Mouse (Mus musculus) embryonic facial prominence, embryonic 11.5 days (tissue): ENCODE results near the gene Nexn. TPM values are rescaled to one million over a fixed set of nuclear protein-coding genes. Genes with fewer than 3 reads are reported as not detected.
"Not testable (repeated sequence)": the region's sequence is repeated elsewhere in the genome, so short reads cannot be mapped to it uniquely, and the experiment has no call there.

Experiments
- ATAC-seq: fragments of 200-750 bp; cut with Nextera tagmentation; replicated peaks from 2 replicates; pipeline ENCODE4 v1.8.0; 2017; ENCODE audit warnings: low read depth; ENCODE audit not compliant: insufficient number of reproducible peaks, low FRiP score, low TSS enrichment
- DNase-seq: peaks from one replicate; pipeline ENCODE4 v3.0.0-alpha.2; 2015; ENCODE audit warnings: low spot score
- H3K27ac ChIP-seq: fragments of 300-500 bp; sonication (generic); replicated peaks from 2 replicates; pipeline ENCODE4 v1.5.1; 2014; ENCODE audit warnings: mild to moderate bottlenecking, low read depth, low read length, control low read depth
- H3K27me3 ChIP-seq: fragments of 300-500 bp; sonication (generic); 2 replicates; pipeline ENCODE4 v1.6.1; 2014; ENCODE audit warnings: mild to moderate bottlenecking, low read length, moderate library complexity, mixed read lengths; ENCODE audit not compliant: control insufficient read depth, insufficient read depth
- H3K36me3 ChIP-seq: fragments of 300-500 bp; sonication (generic); replicated peaks from 2 replicates; pipeline ENCODE4 v1.6.1; 2014; ENCODE audit warnings: low read depth, mild to moderate bottlenecking, low read length, moderate library complexity, mixed read lengths; ENCODE audit not compliant: control insufficient read depth, insufficient read depth
- H3K4me1 ChIP-seq: fragments of 300-500 bp; sonication (generic); 2 replicates; pipeline ENCODE4 v1.6.1; 2014; ENCODE audit warnings: low read length, mixed read lengths; ENCODE audit not compliant: control insufficient read depth, insufficient read depth
- H3K4me2 ChIP-seq: fragments of 300-500 bp; sonication (generic); 2 replicates; pipeline ENCODE4 v1.6.1; 2014; ENCODE audit warnings: low read depth, mild to moderate bottlenecking, control low read depth, low read length, moderate library complexity
- H3K4me3 ChIP-seq: fragments of 300-500 bp; sonication (generic); 2 replicates; pipeline ENCODE4 v1.5.1; 2014; ENCODE audit warnings: low read depth, low read length, control low read depth
- H3K9ac ChIP-seq: fragments of 300-500 bp; sonication (generic); replicated peaks from 2 replicates; pipeline ENCODE4 v1.6.1; 2014; ENCODE audit warnings: mild to moderate bottlenecking, control low read depth, low read length
- H3K9me3 ChIP-seq: fragments of 300-500 bp; sonication (generic); replicated peaks from 2 replicates; pipeline ENCODE4 v1.6.1; 2016; ENCODE audit warnings: mild to moderate bottlenecking, low read length, inconsistent platforms, mixed read lengths; ENCODE audit not compliant: control insufficient read depth
- WGBS: fragments of 180-500 bp; shearing (Covaris S2); extraction: QIAGEN DNeasy Blood & Tissue Kit; methylation state at CpG from one replicate; pipeline ENCODE4 v1.1.7; 2014; 5-methylcytosine and 5-hydroxymethylcytosine counted together
- polyA plus RNA-seq: library from polyadenylated mRNA; unstranded; fragments of >200 nt; fragmentation: Nextera tagmentation; extraction: Ambion mirVana; gene quantifications from 2 replicates; pipeline ENCODE4 v1.2.1, GENCODE M21; 2014

Gene Nexn
- polyA plus RNA-seq = 4.9 and 5.3 TPM in 2 replicates

DNA sequence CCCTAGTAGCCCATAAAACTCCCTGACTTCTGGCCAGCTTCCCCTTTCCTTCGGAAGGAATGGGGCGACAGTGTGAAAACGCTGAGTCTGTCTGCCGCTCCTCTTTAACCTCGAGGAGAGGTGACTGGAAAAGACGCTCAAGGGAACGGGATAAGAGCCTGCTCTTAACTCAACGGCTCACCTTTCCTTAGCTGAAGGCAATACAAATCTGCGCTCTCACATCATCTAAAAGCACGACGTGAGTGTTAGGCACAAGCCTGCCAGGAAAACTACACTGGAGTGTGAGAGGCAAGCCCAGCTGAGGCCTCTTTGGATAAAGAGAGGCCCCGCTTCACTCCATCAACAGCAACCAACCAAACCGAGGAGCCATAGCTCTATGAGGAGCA lies at the start of gene Nexn:
Gene Nexn, minus strand, starts transcription at position 315 of the 386 bp plus-strand sequence.
- Histone ChIP-seq H3K36me3 (no peaks in the 10 kb centered on the region), H3K27ac (peak within 1 kb of the TSS; percentile 20; the same call in 1 of the 2 replicates), H3K4me1 (peaks cover 3% of the 10 kb centered on the region; the same call in 1 of the 2 replicates), H3K4me3 (peak within 1 kb of the TSS; percentile 62), H3K9me3 (no peaks in the 10 kb centered on the region), H3K9ac (peak within 1 kb of the TSS; percentile 72), H3K4me2 (peak within 1 kb of the TSS; percentile 99), H3K27me3 (peaks cover 9% of the 10 kb centered on the region)
- no peak for ATAC-seq
- peak; percentile 36 for DNase-seq
- WGBS = 3% methylated on average over 13 of the region's 13 CpGs

DNA sequence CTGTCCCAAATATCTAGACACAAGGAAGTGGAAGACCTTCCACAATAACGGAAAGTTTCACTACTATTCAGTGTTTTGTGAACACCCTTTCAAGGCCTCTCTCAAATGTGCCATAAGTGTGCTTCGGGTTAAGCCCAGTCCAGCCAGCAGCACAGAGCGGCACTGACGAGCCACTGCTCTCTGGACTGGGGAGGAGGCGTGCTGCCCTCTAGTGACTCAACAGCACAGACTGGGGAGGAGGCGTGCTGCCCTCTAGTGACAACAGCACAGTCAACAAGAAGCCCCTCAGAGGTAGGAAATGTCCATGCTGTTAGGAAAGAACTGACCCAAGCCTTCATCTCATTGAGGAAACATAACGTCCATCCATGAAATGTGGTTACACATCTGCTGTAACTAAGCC lies 49.5 kb upstream of the Nexn start:
- Histone ChIP-seq H3K36me3 (no peaks in the 10 kb centered on the region), H3K4me3 (no peak overlapping the region), H3K9me3 (no peaks in the 10 kb centered on the region), H3K4me1 (no peaks in the 10 kb centered on the region), H3K27me3 (no peaks in the 10 kb centered on the region), H3K9ac (no peak overlapping the region), H3K27ac (no peak overlapping the region), H3K4me2 (no peak overlapping the region)
- 11% methylated on average over 7 of the region's 7 CpGs for WGBS
- DNase-seq (peak; percentile 83), ATAC-seq (peak; percentile 87)

GRCm38 (mm10) chr3:152314666-152315065 lies 48.5 kb upstream of the Nexn start:
- not testable (repeated sequence) for H3K36me3 ChIP-seq, ATAC-seq

GRCm38 (mm10) chr3:152309250-152309645 lies 43.1 kb upstream of the Nexn start:
- H3K9ac ChIP-seq = no peak overlapping the region
- H3K27ac ChIP-seq = no peak overlapping the region
- DNase-seq = no peak
- H3K36me3 ChIP-seq = no peaks in the 10 kb centered on the region
- no peaks in the 10 kb centered on the region for H3K4me1 ChIP-seq
- H3K27me3 ChIP-seq = no peaks in the 10 kb centered on the region
- H3K9me3 ChIP-seq = no peaks in the 10 kb centered on the region
- no peak overlapping the region for H3K4me2 ChIP-seq
- H3K4me3 ChIP-seq = no peak overlapping the region
- no peak for ATAC-seq
- 95% methylated on average over 9 of the region's 9 CpGs for WGBS

More at GRCm38 (mm10) chr3:152314666-152315065, 48.5 kb upstream of the Nexn start:
- H3K27ac ChIP-seq, H3K4me3 ChIP-seq, H3K9me3 ChIP-seq, H3K27me3 ChIP-seq, DNase-seq, H3K4me1 ChIP-seq, H3K9ac ChIP-seq, H3K4me2 ChIP-seq: not testable (repeated sequence)
- WGBS = 79% methylated on average over 14 of the region's 14 CpGs

DNA sequence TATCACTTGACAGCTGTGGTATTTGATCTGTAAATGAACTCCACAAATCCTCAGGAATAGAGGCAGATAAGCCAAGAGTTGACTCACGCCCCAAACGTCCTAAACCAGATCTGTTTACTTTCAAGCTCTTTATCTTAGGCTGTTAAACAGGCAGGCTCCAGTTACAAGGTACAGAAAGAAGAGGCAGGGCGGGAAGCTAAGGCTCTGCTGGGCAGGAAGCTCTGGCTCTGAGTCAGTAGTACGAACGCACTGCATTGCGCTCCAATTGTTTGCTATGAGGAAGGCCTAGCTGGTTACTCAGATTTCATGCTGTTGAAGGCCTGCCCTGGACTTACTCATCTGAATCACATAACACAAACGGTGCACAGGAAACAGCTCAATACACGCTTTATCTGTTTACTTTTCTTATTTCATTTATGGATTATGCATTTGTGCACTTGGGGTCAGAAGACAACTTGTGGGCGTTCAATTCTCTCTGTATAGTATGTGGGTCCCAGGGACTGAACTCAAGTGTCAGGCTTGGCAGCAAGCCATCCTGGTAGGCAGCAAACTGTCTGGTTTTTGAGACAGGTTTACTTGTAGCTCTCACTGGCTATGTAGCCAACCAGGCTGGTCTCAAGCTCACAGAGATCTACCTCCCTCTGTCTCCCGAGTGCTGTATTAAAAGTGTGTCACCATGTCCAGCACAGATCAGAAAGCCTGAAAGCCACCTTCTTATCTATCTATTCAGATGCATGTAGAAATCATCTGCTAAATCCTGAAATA lies 42.5 kb upstream of the Nexn start:
- no peak overlapping the region for H3K4me2 ChIP-seq

DNA sequence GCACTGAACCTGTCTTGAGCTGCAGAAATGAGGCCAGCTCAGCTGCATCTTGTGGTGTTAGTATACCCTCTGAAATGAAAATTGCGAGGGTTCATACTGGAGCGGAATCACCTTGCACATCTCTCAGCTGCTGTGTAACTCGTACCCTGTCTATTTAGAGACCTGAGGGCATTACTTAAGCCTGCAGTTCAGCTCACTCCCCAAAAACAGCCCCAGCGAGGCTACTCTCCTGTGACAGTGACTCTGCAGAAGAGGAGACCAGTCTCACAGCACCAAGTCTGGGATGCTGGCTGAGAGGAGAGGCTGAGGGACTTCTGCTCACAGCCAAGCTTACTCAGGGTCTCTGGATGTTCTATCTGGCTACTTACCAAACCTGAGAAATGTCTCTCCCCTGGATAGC lies 39.8 kb upstream of the Nexn start:
- H3K36me3 ChIP-seq = no peaks in the 10 kb centered on the region
- H3K9me3 ChIP-seq = no peaks in the 10 kb centered on the region
- no peak for ATAC-seq
- WGBS = 79% methylated on average over 4 of the region's 4 CpGs
- no peak overlapping the region for H3K27ac ChIP-seq
- no peak overlapping the region for H3K9ac ChIP-seq
- no peak overlapping the region for H3K4me3 ChIP-seq
- H3K27me3 ChIP-seq = no peaks in the 10 kb centered on the region
- H3K4me2 ChIP-seq = no peak overlapping the region
- no peaks in the 10 kb centered on the region for H3K4me1 ChIP-seq
- no peak for DNase-seq

More for the DNA sequence above, 42.5 kb upstream of the Nexn start:
- H3K4me3 ChIP-seq = no peak overlapping the region
- no peaks in the 10 kb centered on the region for H3K9me3 ChIP-seq
- no peaks in the 10 kb centered on the region for H3K27me3 ChIP-seq
- H3K9ac ChIP-seq = no peak overlapping the region
- H3K4me1 ChIP-seq = no peaks in the 10 kb centered on the region
- H3K36me3 ChIP-seq = no peaks in the 10 kb centered on the region
- WGBS = 57% methylated on average over 10 of the region's 10 CpGs
- ATAC-seq (no peak), DNase-seq (peak; percentile 31)
- H3K27ac ChIP-seq = no peak overlapping the region

- H3K36me3 ChIP-seq = no peaks in the 10 kb centered on the region
Observed at GRCm38 (mm10) chr3:152305080-152305479, 38.9 kb upstream of the Nexn start.

DNA sequence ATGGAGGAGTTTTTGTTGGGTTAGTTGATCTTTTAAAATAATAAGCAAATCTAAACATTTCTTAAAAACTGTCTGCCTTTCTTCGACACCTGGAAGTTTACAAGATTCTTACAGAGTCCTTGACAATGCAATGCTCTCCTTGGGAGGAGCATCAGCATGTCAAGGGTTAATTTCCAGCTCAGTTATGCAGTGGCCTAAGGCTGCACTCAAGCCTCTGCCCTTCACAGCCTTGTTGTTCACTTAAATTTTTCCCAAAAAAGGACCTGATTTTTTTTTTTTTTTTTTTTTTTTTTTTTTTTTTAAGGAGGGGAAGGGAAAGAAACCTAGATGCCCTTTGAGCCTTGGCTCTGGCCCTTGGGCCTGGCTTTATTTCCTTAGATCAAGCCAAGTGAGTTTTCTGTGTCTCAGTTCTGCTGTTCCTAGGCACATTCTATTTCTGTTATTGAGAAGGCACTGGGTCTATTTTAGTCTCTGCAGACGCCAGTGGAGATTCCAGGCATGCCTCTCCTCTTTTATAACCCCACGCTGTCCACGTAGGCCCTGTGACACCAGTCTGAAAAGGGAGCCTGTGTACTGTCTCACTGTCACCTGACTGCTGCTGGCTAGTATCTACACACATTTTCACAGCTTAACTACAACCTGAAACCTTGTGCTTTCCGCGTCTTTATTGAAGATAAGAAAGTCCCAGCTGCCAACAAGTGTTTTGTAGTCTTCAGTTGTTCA lies 38.1 kb upstream of the Nexn start:
- Histone ChIP-seq H3K9ac (no peak overlapping the region; the same call in 1 of the 2 replicates), H3K27ac (no peak overlapping the region), H3K4me3 (no peak overlapping the region), H3K36me3 (no peaks in the 10 kb centered on the region), H3K4me2 (no peak overlapping the region), H3K4me1 (no peaks in the 10 kb centered on the region), H3K9me3 (no peaks in the 10 kb centered on the region), H3K27me3 (no peaks in the 10 kb centered on the region)
- ATAC-seq (no peak), DNase-seq (peak; percentile 35)
- 39% methylated on average over 6 of the region's 6 CpGs for WGBS

More at GRCm38 (mm10) chr3:152305080-152305479, 38.9 kb upstream of the Nexn start:
- ATAC-seq (no peak), DNase-seq (no peak)
- 87% methylated on average over 8 of the region's 8 CpGs for WGBS
- H3K27me3 ChIP-seq = no peaks in the 10 kb centered on the region
- H3K27ac ChIP-seq = no peak overlapping the region
- no peaks in the 10 kb centered on the region for H3K9me3 ChIP-seq
- H3K4me2 ChIP-seq = no peak overlapping the region
- no peak overlapping the region for H3K9ac ChIP-seq
- H3K4me1 ChIP-seq = no peaks in the 10 kb centered on the region
- no peak overlapping the region for H3K4me3 ChIP-seq
